Mouse (Mus musculus): Measurements from ENCODE around the gene Klf12. TPM values are rescaled to one million over a fixed set of nuclear protein-coding genes. Genes with fewer than 3 reads are reported as not detected.
"Not testable (repeated sequence)": the region's sequence is repeated elsewhere in the genome, so short reads cannot be mapped to it uniquely, and the experiment has no call there.

Gene Klf12
- polyA plus RNA-seq, 1 experiment from 2014 or later = 51.3 TPM

DNA sequence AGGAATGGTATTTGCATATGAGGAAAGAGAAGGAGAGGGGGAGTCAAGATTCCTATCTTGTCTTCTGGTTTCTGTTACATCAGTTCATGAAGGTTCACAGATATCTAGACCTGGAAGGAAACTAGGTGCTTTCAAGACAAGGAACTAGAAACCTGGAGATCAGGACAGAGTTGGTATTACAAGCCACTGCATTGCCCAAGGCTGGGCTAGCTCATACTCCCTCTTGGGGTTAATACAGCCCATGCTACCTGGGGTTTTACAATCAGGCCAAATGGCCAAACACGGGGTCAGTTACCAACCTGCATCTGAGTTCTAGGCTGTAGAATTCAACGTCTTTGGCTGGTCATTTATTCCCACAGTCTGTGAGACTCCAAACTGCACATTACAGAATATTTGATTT, 398.9 kb downstream of the Klf12 start:
- ATAC-seq = no peak
- H3K4me1 ChIP-seq (ENCODE audit: control insufficient read depth, insufficient read depth, low read length) = no peaks in the 10 kb centered on the region
- 81% methylated on average over 2 of the region's 2 CpGs for WGBS
- no peaks in the 10 kb centered on the region for H3K36me3 ChIP-seq (ENCODE audit: control insufficient read depth, insufficient read depth, low read length)
- H3K27ac ChIP-seq (ENCODE audit: low read length) = no peak overlapping the region
- no peaks in the 10 kb centered on the region for H3K9me3 ChIP-seq (replicated peaks; ENCODE audit: control insufficient read depth, low read length, poor library complexity, severe bottlenecking)
- H3K27me3 ChIP-seq (ENCODE audit: control insufficient read depth, insufficient read depth, low read depth, low read length) = no peaks in the 10 kb centered on the region
- H3K4me2 ChIP-seq (ENCODE audit: low read length) = no peak overlapping the region
- H3K9ac ChIP-seq (ENCODE audit: low read depth, low read length) = no peak overlapping the region
- no peak overlapping the region for H3K4me3 ChIP-seq (ENCODE audit: low read depth, low read length)

DNA sequence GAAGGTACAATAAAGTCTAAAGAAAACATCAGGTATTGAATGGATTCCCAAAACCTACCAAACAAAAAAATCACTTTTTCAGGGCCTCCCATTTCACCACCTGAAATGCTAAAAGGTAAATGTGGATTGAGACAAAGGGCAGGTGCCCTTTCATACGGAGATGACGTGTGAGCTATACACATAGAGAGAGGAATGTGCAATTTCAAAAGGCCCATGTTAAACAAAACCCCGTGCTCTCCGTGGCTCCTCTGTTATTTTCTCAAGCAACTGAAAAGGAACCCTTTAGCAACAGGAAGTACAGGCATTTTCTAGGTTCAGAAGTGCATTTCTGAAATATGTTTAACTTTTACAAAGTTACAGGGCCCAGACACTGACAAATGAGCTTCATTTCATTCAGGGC, 399.4 kb downstream of the Klf12 start:
- H3K9me3 ChIP-seq (replicated peaks; ENCODE audit: control insufficient read depth, low read length, poor library complexity, severe bottlenecking) = no peaks in the 10 kb centered on the region
- no peaks in the 10 kb centered on the region for H3K36me3 ChIP-seq (ENCODE audit: control insufficient read depth, insufficient read depth, low read length)
- H3K4me2 ChIP-seq (ENCODE audit: low read length) = no peak overlapping the region
- no peaks in the 10 kb centered on the region for H3K4me1 ChIP-seq (ENCODE audit: control insufficient read depth, insufficient read depth, low read length)
- H3K4me3 ChIP-seq (ENCODE audit: low read depth, low read length) = no peak overlapping the region
- H3K27ac ChIP-seq (ENCODE audit: low read length) = no peak overlapping the region
- H3K27me3 ChIP-seq (ENCODE audit: control insufficient read depth, insufficient read depth, low read depth, low read length) = no peaks in the 10 kb centered on the region
- WGBS = 59% methylated on average over 4 of the region's 4 CpGs
- no peak for ATAC-seq
- H3K9ac ChIP-seq (ENCODE audit: low read depth, low read length) = no peak overlapping the region

GRCm38 (mm10) chr14:99876791-99877578, 407.5 kb downstream of the Klf12 start:
- H3K4me3 ChIP-seq (ENCODE audit: low read depth, low read length) = no peak overlapping the region
- H3K9ac ChIP-seq (ENCODE audit: low read depth, low read length) = no peak overlapping the region
- 75% methylated on average over 5 of the region's 5 CpGs for WGBS

DNA sequence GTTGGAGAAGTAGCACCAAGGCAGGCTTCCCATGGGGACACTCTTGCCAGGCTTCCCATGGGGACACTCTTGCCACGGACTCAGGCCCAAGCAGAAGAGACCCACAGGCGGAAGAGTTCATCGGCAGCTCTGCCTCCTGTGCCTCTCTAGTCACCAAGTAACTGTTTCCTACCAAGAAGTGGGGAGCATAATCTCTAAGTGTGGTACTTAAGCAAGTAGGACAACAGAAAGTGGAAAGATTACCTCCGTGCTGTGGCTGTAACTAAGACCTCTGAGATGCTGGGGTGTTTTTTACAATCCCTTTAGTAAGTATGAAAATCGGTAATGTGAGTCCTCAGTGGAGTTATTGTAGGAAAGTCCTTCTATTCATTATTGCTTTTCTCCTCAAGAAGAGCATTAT, 410.8 kb downstream of the Klf12 start:
- Histone ChIP-seq H3K4me1 (ENCODE audit: control insufficient read depth, insufficient read depth, low read length) (0 out of 2 replicates have a peak, but pooled peaks cover 2% of the 10 kb centered on the region), H3K9me3 (replicated peaks; ENCODE audit: control insufficient read depth, low read length, poor library complexity, severe bottlenecking) (no peaks in the 10 kb centered on the region; the same call in 1 of the 2 replicates), H3K4me3 (ENCODE audit: low read depth, low read length) (no peak overlapping the region), H3K4me2 (ENCODE audit: low read length) (no peak overlapping the region), H3K27me3 (ENCODE audit: control insufficient read depth, insufficient read depth, low read depth, low read length) (no peaks in the 10 kb centered on the region), H3K27ac (ENCODE audit: low read length) (no peak overlapping the region), H3K36me3 (ENCODE audit: control insufficient read depth, insufficient read depth, low read length) (peaks cover 5% of the 10 kb centered on the region), H3K9ac (ENCODE audit: low read depth, low read length) (no peak overlapping the region)
- ATAC-seq = no peak
- 91% methylated on average over 5 of the region's 5 CpGs for WGBS

More at GRCm38 (mm10) chr14:99876791-99877578, 407.5 kb downstream of the Klf12 start:
- ATAC-seq = no peak
- no peak overlapping the region for H3K4me2 ChIP-seq (ENCODE audit: low read length)
- H3K36me3 ChIP-seq (ENCODE audit: control insufficient read depth, insufficient read depth, low read length) = peaks cover 5% of the 10 kb centered on the region
- H3K27me3 ChIP-seq (ENCODE audit: control insufficient read depth, insufficient read depth, low read depth, low read length) = no peaks in the 10 kb centered on the region
- no peaks in the 10 kb centered on the region for H3K4me1 ChIP-seq (ENCODE audit: control insufficient read depth, insufficient read depth, low read length)
- H3K27ac ChIP-seq (ENCODE audit: low read length) = no peak overlapping the region
- no peaks in the 10 kb centered on the region; the same call in 1 of the 2 replicates for H3K9me3 ChIP-seq (replicated peaks; ENCODE audit: control insufficient read depth, low read length, poor library complexity, severe bottlenecking)

DNA sequence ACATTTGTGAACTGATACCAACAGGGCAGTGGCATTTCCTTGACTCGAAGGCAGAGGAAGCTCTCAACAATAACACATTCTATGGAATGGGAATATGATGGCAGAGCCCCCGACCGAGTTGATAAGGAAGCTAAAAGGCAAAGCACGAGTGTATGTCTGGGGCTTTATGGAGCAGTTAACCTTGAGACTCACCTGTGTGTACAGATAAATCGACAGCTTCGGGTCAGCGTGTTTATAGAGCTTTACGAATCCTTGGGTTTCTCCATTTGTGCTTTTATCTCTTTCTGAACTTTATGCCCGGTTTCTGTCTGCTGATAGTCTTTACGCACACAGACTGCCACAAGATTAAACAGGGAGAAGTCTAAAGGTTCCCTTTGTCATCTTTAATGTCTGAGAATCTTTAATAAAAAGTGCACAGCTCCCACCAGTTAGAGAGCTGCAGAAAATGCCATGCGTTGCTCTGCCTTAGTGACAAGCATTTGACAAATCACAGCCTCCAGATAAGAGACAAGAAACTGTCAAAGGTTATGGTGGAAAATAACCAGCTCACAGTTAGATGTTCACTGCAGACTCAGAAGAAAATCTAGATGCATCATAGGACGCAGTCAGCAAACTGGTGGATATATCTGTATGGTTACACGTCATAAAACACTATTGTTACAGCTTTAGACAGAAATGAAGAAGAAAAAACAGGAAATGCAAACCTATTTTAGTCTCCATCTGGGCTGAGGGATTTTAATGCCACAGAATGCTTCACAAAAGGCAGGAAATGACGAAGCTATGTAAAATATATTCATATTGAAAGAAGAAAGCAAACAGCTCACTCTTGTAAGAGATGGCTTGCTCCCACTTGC, 428.1 kb downstream of the Klf12 start:
- Histone ChIP-seq H3K4me1 (ENCODE audit: control insufficient read depth, insufficient read depth, low read length) (no peaks in the 10 kb centered on the region), H3K9ac (ENCODE audit: low read depth, low read length) (no peak overlapping the region), H3K9me3 (replicated peaks; ENCODE audit: control insufficient read depth, low read length, poor library complexity, severe bottlenecking) (no peaks in the 10 kb centered on the region), H3K36me3 (ENCODE audit: control insufficient read depth, insufficient read depth, low read length) (no peaks in the 10 kb centered on the region), H3K4me2 (ENCODE audit: low read length) (no peak overlapping the region), H3K27ac (ENCODE audit: low read length) (no peak overlapping the region; the same call in 1 of the 2 replicates), H3K27me3 (ENCODE audit: control insufficient read depth, insufficient read depth, low read depth, low read length) (no peaks in the 10 kb centered on the region), H3K4me3 (ENCODE audit: low read depth, low read length) (no peak overlapping the region)
- no peak; the same call in 1 of the 2 replicates for ATAC-seq
- WGBS = 72% methylated on average over 14 of the region's 14 CpGs

DNA sequence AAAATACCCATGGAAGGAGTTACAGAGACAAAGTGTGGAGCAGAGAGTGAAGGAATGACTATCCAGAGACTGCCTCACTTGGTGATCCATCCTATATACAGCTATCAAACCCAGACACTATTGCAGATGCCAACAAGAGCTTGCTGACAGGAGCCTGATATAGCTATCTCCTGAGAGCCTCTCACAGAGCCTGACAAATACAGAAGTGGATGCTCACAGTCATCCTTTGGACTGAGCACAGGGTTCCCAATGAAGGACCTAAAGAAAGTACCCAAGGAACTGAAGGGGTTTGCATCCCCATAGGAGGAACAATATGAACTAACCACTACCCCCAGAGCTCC, 430.0 kb downstream of the Klf12 start:
- not testable (repeated sequence) for H3K4me1 ChIP-seq (ENCODE audit: control insufficient read depth, insufficient read depth, low read length); H3K27me3 ChIP-seq (ENCODE audit: control insufficient read depth, insufficient read depth, low read depth, low read length); H3K36me3 ChIP-seq (ENCODE audit: control insufficient read depth, insufficient read depth, low read length); H3K27ac ChIP-seq (ENCODE audit: low read length); H3K4me3 ChIP-seq (ENCODE audit: low read depth, low read length); H3K9ac ChIP-seq (ENCODE audit: low read depth, low read length); H3K4me2 ChIP-seq (ENCODE audit: low read length); ATAC-seq; H3K9me3 ChIP-seq (replicated peaks; ENCODE audit: control insufficient read depth, low read length, poor library complexity, severe bottlenecking)

DNA sequence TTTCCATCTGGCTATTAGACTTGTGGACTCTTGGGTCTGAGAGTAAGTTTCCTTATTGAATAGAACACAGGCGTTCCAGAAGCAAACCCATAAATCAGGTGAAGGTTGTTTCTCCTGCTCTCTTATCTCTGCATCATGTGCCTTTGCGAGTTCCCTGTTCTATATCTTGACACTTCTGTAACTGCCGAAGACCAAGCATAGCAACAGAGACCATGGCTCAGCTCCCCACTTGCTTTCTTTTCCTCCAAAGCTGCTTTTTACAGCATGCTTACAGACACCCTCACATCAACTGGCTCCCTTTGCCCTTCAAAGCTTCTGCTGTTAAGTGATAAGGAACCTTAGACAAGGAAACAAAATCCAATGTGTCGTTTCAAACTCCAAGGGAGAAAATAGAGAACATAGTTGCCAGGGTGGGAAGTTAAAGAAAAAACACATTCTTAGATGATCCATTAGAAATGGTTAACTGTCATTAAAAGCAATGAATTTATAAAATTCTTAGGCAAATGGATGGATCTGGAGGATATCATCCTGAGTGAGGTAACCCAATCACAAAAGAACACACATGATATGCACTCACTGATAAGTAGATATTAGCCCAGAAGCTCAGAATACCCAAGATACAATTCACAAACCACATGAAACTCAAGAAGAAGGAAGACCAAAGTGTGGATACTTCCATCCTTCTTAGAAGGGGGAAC, 430.6 kb downstream of the Klf12 start:
- H3K9ac ChIP-seq (ENCODE audit: low read depth, low read length); H3K4me2 ChIP-seq (ENCODE audit: low read length); H3K4me1 ChIP-seq (ENCODE audit: control insufficient read depth, insufficient read depth, low read length); H3K27me3 ChIP-seq (ENCODE audit: control insufficient read depth, insufficient read depth, low read depth, low read length); H3K4me3 ChIP-seq (ENCODE audit: low read depth, low read length); ATAC-seq; H3K9me3 ChIP-seq (replicated peaks; ENCODE audit: control insufficient read depth, low read length, poor library complexity, severe bottlenecking); H3K27ac ChIP-seq (ENCODE audit: low read length); H3K36me3 ChIP-seq (ENCODE audit: control insufficient read depth, insufficient read depth, low read length): not testable (repeated sequence)
- 87% methylated on average over 4 of the region's 4 CpGs for WGBS

DNA sequence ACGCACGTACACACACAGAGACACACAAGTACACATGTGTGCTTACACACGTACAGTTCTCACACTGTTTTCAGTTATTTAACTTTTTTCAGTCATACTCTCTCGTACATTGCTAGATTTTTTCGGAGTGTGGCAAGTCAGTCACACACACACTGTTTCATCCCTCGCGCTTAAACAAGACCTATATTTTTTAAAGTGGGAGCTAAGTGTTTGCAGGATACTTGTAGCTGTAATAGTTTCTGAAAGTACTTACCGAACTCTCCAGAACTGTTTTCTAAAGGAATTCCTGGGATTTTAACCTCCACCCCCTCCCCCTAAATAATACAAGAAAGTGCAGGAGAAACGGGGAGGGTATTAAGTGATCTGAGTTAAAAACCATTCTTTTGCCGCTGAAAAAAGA, 434.1 kb downstream of the Klf12 start:
- no peak overlapping the region for H3K27ac ChIP-seq (ENCODE audit: low read length)
- H3K36me3 ChIP-seq (ENCODE audit: control insufficient read depth, insufficient read depth, low read length) = no peaks in the 10 kb centered on the region
- H3K4me1 ChIP-seq (ENCODE audit: control insufficient read depth, insufficient read depth, low read length) = no peaks in the 10 kb centered on the region
- no peaks in the 10 kb centered on the region for H3K27me3 ChIP-seq (ENCODE audit: control insufficient read depth, insufficient read depth, low read depth, low read length)
- no peaks in the 10 kb centered on the region for H3K9me3 ChIP-seq (replicated peaks; ENCODE audit: control insufficient read depth, low read length, poor library complexity, severe bottlenecking)
- WGBS = 89% methylated on average over 10 of the region's 10 CpGs
- no peak overlapping the region for H3K9ac ChIP-seq (ENCODE audit: low read depth, low read length)
- H3K4me3 ChIP-seq (ENCODE audit: low read depth, low read length) = no peak overlapping the region
- no peak for ATAC-seq
- H3K4me2 ChIP-seq (ENCODE audit: low read length) = no peak overlapping the region

Measured in midbrain, embryonic 16.5 days (tissue).